Mouse (Mus musculus) lung, adult 2 months (tissue): ENCODE data around the gene Pgam1.

Experiments used
- CTCF ChIP-seq: fragments of 200-500 bp; IDR thresholded peaks from 2 replicates; pipeline ENCODE4 v1.5.1; 2011; ENCODE audit warnings: mild to moderate bottlenecking, low read length, control low read depth; ENCODE audit not compliant: insufficient read depth
- POLR2A ChIP-seq: fragments of 200-500 bp; IDR thresholded peaks from 2 replicates; pipeline ENCODE4 v1.6.1; 2011; ENCODE audit warnings: low read depth, mild to moderate bottlenecking, control low read depth, low read length, borderline replicate concordance; ENCODE audit errors: extremely low read depth

DNA sequence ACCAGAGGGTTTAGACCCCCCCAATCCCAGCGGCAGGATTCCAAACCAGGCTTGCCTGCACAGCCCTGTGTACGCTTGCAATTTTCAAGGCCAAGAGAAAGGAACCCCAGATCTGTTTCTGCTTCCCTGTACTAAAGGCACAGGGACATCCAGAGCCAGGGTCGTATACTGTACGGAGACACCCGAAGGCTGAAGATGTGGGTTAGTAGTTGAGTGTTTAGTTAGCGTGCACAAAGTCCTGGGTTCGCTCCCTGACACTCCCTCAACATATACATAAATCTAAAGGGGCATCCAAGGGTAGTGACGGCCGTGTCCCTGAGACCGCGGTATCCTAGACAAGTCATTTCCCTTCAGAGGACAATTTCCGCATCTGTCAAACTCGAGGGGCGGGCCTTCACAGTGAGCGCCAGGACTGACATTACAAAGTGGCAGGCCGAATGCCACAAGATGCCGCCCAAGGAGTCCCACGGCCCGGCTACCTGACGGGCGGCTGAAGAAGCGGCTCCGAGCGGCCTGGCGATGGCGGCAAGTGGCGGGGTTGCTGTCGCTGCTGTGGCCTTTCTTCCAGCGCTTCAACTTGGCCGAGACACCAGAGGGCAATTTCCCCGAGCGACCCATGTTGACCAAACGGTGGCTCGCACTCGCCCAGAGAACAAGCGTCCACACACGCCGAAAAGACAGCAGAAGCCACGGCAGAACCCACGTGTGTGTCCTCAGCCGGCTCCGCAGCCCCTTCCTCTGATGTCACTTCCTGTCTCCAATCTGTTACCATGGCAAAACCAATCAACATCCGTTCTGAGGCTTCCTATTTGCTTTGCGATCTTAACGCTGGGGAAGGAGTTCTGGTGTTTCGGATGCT is 16.0 kb upstream of the Pgam1 start, which contains the start of gene Rrp12:
- peak; percentile 53; the same call in 1 of the 2 replicates for TF ChIP-seq POLR2A
- no peak for TF ChIP-seq CTCF
